Mouse (Mus musculus): ENCODE measurements around the gene Shank2. TPM values are rescaled to one million over a fixed set of nuclear protein-coding genes. Genes with fewer than 3 reads are reported as not detected.

Gene Shank2
- polyA plus RNA-seq, 1 experiment from 2014 or later: 9.1 TPM

- no peak overlapping the region for H3K4me2 ChIP-seq (ENCODE audit: low read length)
- no peak overlapping the region for H3K27ac ChIP-seq (replicated peaks; ENCODE audit: low read depth, low read length)
- 80% methylated on average over 4 of the region's 4 CpGs for WGBS
- no peaks in the 10 kb centered on the region for H3K9me3 ChIP-seq (ENCODE audit: control insufficient read depth, low read length)
- H3K36me3 ChIP-seq (ENCODE audit: control insufficient read depth, insufficient read depth, low read length): no peaks in the 10 kb centered on the region
- no peak overlapping the region for H3K9ac ChIP-seq (replicated peaks; ENCODE audit: low read length)
- no peak for ATAC-seq (ENCODE audit: low FRiP score, low TSS enrichment)
- H3K4me3 ChIP-seq (replicated peaks; ENCODE audit: low read depth, low read length): no peak overlapping the region
- no peak for DNase-seq
- no peaks in the 10 kb centered on the region for H3K4me1 ChIP-seq (ENCODE audit: control insufficient read depth, insufficient read depth, low read length)
- no peaks in the 10 kb centered on the region for H3K27me3 ChIP-seq (ENCODE audit: control insufficient read depth, insufficient read depth, low read length)
Observed at GRCm38 (mm10) chr7:144250791-144251190, 249.1 kb downstream of the Shank2 start.

- no peak for DNase-seq
- no peaks in the 10 kb centered on the region for H3K27me3 ChIP-seq (ENCODE audit: control insufficient read depth, insufficient read depth, low read length)
- no peaks in the 10 kb centered on the region for H3K36me3 ChIP-seq (ENCODE audit: control insufficient read depth, insufficient read depth, low read length)
- no peak overlapping the region for H3K4me2 ChIP-seq (ENCODE audit: low read length)
- H3K9me3 ChIP-seq (ENCODE audit: control insufficient read depth, low read length): no peaks in the 10 kb centered on the region
- no peak overlapping the region for H3K9ac ChIP-seq (replicated peaks; ENCODE audit: low read length)
- ATAC-seq (ENCODE audit: low FRiP score, low TSS enrichment): no peak
- no peaks in the 10 kb centered on the region for H3K4me1 ChIP-seq (ENCODE audit: control insufficient read depth, insufficient read depth, low read length)
- WGBS: 56% methylated on average over 6 of the region's 6 CpGs
- H3K27ac ChIP-seq (replicated peaks; ENCODE audit: low read depth, low read length): no peak overlapping the region
- no peak overlapping the region for H3K4me3 ChIP-seq (replicated peaks; ENCODE audit: low read depth, low read length)
Observed at GRCm38 (mm10) chr7:144251250-144251649, 249.5 kb downstream of the Shank2 start.

- Histone ChIP-seq H3K36me3 (ENCODE audit: control insufficient read depth, insufficient read depth, low read length) (no peaks in the 10 kb centered on the region), H3K4me2 (ENCODE audit: low read length) (0 out of 2 replicates have a peak overlapping the region, but pooled peaks have one; percentile 14), H3K4me3 (replicated peaks; ENCODE audit: low read depth, low read length) (no peak overlapping the region), H3K27me3 (ENCODE audit: control insufficient read depth, insufficient read depth, low read length) (no peaks in the 10 kb centered on the region), H3K4me1 (ENCODE audit: control insufficient read depth, insufficient read depth, low read length) (no peaks in the 10 kb centered on the region), H3K27ac (replicated peaks; ENCODE audit: low read depth, low read length) (no peak overlapping the region), H3K9ac (replicated peaks; ENCODE audit: low read length) (no peak overlapping the region), H3K9me3 (ENCODE audit: control insufficient read depth, low read length) (no peaks in the 10 kb centered on the region)
- ATAC-seq (ENCODE audit: low FRiP score, low TSS enrichment) (no peak), DNase-seq (peak; percentile 51)
- 38% methylated on average over 8 of the region's 8 CpGs for WGBS
Observed at GRCm38 (mm10) chr7:144254674-144255246, 253.0 kb downstream of the Shank2 start.

GRCm38 (mm10) chr7:144257821-144258220 lies 256.1 kb downstream of the Shank2 start:
- DNase-seq (no peak), ATAC-seq (ENCODE audit: low FRiP score, low TSS enrichment) (no peak)
- Histone ChIP-seq H3K9me3 (ENCODE audit: control insufficient read depth, low read length) (no peaks in the 10 kb centered on the region), H3K4me1 (ENCODE audit: control insufficient read depth, insufficient read depth, low read length) (no peaks in the 10 kb centered on the region), H3K4me2 (ENCODE audit: low read length) (no peak overlapping the region), H3K36me3 (ENCODE audit: control insufficient read depth, insufficient read depth, low read length) (no peaks in the 10 kb centered on the region), H3K4me3 (replicated peaks; ENCODE audit: low read depth, low read length) (no peak overlapping the region), H3K27ac (replicated peaks; ENCODE audit: low read depth, low read length) (no peak overlapping the region; the same call in 1 of the 2 replicates), H3K27me3 (ENCODE audit: control insufficient read depth, insufficient read depth, low read length) (no peaks in the 10 kb centered on the region), H3K9ac (replicated peaks; ENCODE audit: low read length) (no peak overlapping the region)
- WGBS: 73% methylated on average over 7 of the region's 7 CpGs

GRCm38 (mm10) chr7:144258332-144258731 lies 256.6 kb downstream of the Shank2 start:
- Histone ChIP-seq H3K27ac (replicated peaks; ENCODE audit: low read depth, low read length) (no peak overlapping the region), H3K36me3 (ENCODE audit: control insufficient read depth, insufficient read depth, low read length) (no peaks in the 10 kb centered on the region), H3K9me3 (ENCODE audit: control insufficient read depth, low read length) (no peaks in the 10 kb centered on the region), H3K27me3 (ENCODE audit: control insufficient read depth, insufficient read depth, low read length) (no peaks in the 10 kb centered on the region), H3K9ac (replicated peaks; ENCODE audit: low read length) (no peak overlapping the region), H3K4me3 (replicated peaks; ENCODE audit: low read depth, low read length) (no peak overlapping the region), H3K4me2 (ENCODE audit: low read length) (no peak overlapping the region), H3K4me1 (ENCODE audit: control insufficient read depth, insufficient read depth, low read length) (no peaks in the 10 kb centered on the region)
- DNase-seq: peak; percentile 49
- ATAC-seq (ENCODE audit: low FRiP score, low TSS enrichment): no peak
- 59% methylated on average over 4 of the region's 4 CpGs for WGBS

- H3K4me2 ChIP-seq (ENCODE audit: low read length): no peak overlapping the region
- 84% methylated on average over 6 of the region's 6 CpGs for WGBS
- no peak for ATAC-seq (ENCODE audit: low FRiP score, low TSS enrichment)
Observed at GRCm38 (mm10) chr7:144262666-144263065, 260.9 kb downstream of the Shank2 start.

GRCm38 (mm10) chr7:144266745-144267144 lies 265.0 kb downstream of the Shank2 start:
- DNase-seq (no peak), ATAC-seq (ENCODE audit: low FRiP score, low TSS enrichment) (no peak)
- no peak overlapping the region for H3K4me2 ChIP-seq (ENCODE audit: low read length)
- no peaks in the 10 kb centered on the region for H3K4me1 ChIP-seq (ENCODE audit: control insufficient read depth, insufficient read depth, low read length)
- H3K27me3 ChIP-seq (ENCODE audit: control insufficient read depth, insufficient read depth, low read length): no peaks in the 10 kb centered on the region
- H3K9me3 ChIP-seq (ENCODE audit: control insufficient read depth, low read length): no peaks in the 10 kb centered on the region
- H3K4me3 ChIP-seq (replicated peaks; ENCODE audit: low read depth, low read length): no peak overlapping the region
- H3K36me3 ChIP-seq (ENCODE audit: control insufficient read depth, insufficient read depth, low read length): no peaks in the 10 kb centered on the region
- 78% methylated on average over 7 of the region's 7 CpGs for WGBS
- no peak overlapping the region for H3K27ac ChIP-seq (replicated peaks; ENCODE audit: low read depth, low read length)
- no peak overlapping the region for H3K9ac ChIP-seq (replicated peaks; ENCODE audit: low read length)

More at GRCm38 (mm10) chr7:144262666-144263065, 260.9 kb downstream of the Shank2 start:
- Histone ChIP-seq H3K4me3 (replicated peaks; ENCODE audit: low read depth, low read length) (no peak overlapping the region), H3K27me3 (ENCODE audit: control insufficient read depth, insufficient read depth, low read length) (no peaks in the 10 kb centered on the region), H3K4me1 (ENCODE audit: control insufficient read depth, insufficient read depth, low read length) (no peaks in the 10 kb centered on the region), H3K9ac (replicated peaks; ENCODE audit: low read length) (no peak overlapping the region), H3K9me3 (ENCODE audit: control insufficient read depth, low read length) (no peaks in the 10 kb centered on the region), H3K36me3 (ENCODE audit: control insufficient read depth, insufficient read depth, low read length) (no peaks in the 10 kb centered on the region), H3K27ac (replicated peaks; ENCODE audit: low read depth, low read length) (no peak overlapping the region)
- no peak for DNase-seq

- H3K27ac ChIP-seq (replicated peaks; ENCODE audit: low read depth, low read length): no peak overlapping the region
- no peaks in the 10 kb centered on the region for H3K36me3 ChIP-seq (ENCODE audit: control insufficient read depth, insufficient read depth, low read length)
- H3K4me1 ChIP-seq (ENCODE audit: control insufficient read depth, insufficient read depth, low read length): no peaks in the 10 kb centered on the region
- no peak overlapping the region for H3K4me2 ChIP-seq (ENCODE audit: low read length)
- H3K9ac ChIP-seq (replicated peaks; ENCODE audit: low read length): no peak overlapping the region
- H3K9me3 ChIP-seq (ENCODE audit: control insufficient read depth, low read length): no peaks in the 10 kb centered on the region
- DNase-seq: no peak
- H3K4me3 ChIP-seq (replicated peaks; ENCODE audit: low read depth, low read length): no peak overlapping the region
- 97% methylated on average over 7 of the region's 7 CpGs for WGBS
- no peak for ATAC-seq (ENCODE audit: low FRiP score, low TSS enrichment)
- no peaks in the 10 kb centered on the region for H3K27me3 ChIP-seq (ENCODE audit: control insufficient read depth, insufficient read depth, low read length)
Observed at GRCm38 (mm10) chr7:144268329-144268728, 266.6 kb downstream of the Shank2 start.

- WGBS: 79% methylated on average over 4 of the region's 4 CpGs
- DNase-seq (no peak), ATAC-seq (ENCODE audit: low FRiP score, low TSS enrichment) (no peak)
- no peaks in the 10 kb centered on the region for H3K36me3 ChIP-seq (ENCODE audit: control insufficient read depth, insufficient read depth, low read length)
- H3K4me3 ChIP-seq (replicated peaks; ENCODE audit: low read depth, low read length): no peak overlapping the region
- H3K4me2 ChIP-seq (ENCODE audit: low read length): no peak overlapping the region
- H3K27ac ChIP-seq (replicated peaks; ENCODE audit: low read depth, low read length): no peak overlapping the region
- H3K4me1 ChIP-seq (ENCODE audit: control insufficient read depth, insufficient read depth, low read length): no peaks in the 10 kb centered on the region
- H3K9ac ChIP-seq (replicated peaks; ENCODE audit: low read length): no peak overlapping the region
- no peaks in the 10 kb centered on the region for H3K9me3 ChIP-seq (ENCODE audit: control insufficient read depth, low read length)
- H3K27me3 ChIP-seq (ENCODE audit: control insufficient read depth, insufficient read depth, low read length): no peaks in the 10 kb centered on the region
Observed at GRCm38 (mm10) chr7:144268778-144269177, 267.1 kb downstream of the Shank2 start.

All from midbrain, embryonic 14.5 days (tissue).